Mouse (Mus musculus): ENCODE data around the gene Klrg1.

Klrg1 gene

DNA sequence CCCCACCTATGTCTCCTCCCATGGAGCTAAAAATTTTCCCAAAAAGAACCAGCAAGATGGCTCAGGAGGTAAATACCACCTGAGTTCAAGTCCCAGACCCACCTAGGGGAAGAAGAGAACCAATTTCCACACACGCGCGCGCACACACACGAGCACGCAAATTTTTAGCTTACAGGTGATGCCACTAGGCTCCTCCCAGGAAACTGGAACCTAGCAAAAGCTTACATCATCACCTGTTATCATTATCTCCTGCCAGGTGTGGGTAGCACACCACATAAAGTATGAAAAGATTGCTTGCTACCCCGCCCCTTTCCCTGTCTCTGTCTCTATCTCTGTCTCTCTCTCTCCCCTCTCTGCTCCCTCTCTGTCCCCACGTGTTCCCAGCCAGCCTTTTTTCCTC is 10.4 kb upstream of the Klrg1 start:
- no peak for DNase-seq (ENCODE audit: extremely low spot score, low spot score)

DNA sequence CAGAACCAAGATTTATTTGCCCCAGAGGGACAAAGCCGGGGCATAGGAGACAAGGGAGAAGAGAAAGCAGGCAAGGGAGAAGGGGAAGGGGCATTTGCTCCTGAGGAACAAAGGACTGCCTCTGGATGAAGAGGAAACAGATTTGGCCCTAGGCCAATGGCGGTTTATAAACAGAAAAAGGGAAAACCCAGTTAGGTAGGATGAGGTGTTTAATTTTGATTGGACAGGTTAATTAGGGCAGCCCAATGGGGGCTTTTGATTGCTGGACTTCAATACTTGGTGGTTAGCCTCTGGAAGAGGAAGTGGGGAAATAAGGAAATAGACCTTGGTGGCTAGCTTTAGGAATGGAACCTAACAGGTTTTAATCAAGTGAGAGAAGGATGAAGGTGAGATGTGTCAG is 9.5 kb upstream of the Klrg1 start:
- DNase-seq (ENCODE audit: extremely low spot score, low spot score), result no peak

DNA sequence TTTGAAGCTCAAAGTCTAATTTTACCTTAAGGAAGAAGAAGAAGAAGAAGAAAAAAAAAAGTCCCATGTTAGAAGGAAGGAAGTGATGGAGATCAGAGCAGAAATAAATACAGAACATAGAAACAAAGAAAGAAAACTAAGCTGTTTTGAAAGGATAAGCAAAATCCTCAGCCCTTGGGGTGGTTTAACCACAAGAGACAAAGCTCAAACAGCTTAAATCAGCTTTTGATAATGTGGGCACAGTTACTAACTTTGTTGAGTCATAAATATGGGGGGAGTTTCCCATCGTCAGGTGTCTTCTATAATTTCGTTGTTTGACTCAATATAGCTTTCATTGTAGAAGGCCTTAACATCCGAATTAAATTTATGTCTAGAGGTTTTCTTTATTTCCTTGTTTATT is 9.1 kb upstream of the Klrg1 start:
- DNase-seq (ENCODE audit: extremely low spot score, low spot score), result no peak

DNA sequence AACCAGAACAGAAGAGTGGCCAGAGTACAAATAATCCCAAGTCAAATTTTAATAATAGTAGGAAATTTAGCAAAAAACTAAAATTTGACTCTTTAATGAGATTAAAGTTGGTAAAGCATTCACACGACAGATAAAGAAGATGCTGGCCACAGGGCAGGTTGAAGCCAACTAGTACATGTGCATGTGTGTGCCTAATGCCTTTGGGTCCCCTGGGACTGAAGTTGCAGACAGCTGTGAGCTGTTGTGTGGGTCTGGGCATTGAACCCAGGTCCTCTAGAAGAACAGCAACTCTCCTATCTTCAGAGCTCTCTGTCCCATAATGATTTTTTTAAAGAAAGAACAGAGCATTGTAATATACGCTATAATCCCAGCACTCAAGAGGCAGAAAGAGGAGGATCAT is 8.6 kb upstream of the Klrg1 start:
- no peak for DNase-seq (ENCODE audit: extremely low spot score, low spot score)

DNA sequence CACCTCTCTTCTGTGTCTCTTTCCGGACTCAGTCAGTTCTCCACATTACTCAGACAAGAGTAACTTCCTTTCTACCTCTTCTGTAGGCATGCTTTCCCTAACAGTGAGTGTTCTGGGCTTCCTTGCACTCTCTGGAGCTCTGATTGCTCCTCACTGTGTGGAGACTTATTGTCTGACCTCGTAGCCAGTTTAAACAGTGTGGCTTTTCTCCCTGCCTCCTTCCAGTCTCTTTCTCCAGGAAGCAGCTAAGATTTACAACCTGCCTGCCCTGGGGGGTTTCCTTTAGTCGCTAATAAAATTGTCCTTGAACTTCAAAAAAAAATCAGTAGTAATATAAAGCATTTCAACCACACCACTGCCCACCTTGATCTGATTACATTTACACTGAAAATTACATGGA is 7.6 kb upstream of the Klrg1 start:
- DNase-seq (ENCODE audit: extremely low spot score, low spot score), result no peak

DNA sequence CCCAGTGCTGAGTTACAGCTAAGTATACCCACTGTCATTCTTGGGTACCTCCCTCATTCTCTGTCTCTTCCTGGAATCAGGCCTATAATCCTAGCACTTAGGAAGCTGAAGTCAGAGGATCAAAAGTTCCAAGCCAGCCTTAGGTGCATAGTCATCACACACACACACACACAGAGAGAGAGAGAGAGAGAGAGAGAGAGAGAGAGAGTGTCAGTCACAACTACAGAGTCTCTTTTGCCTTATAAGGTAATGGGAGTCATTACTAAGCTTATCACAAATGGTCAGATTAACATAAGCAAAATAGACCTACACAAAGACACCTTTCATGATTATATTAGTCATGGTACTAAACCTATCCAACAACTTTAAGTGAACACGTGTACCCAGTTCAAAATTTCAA is 6.6 kb upstream of the Klrg1 start:
- DNase-seq (ENCODE audit: extremely low spot score, low spot score), result no peak

DNA sequence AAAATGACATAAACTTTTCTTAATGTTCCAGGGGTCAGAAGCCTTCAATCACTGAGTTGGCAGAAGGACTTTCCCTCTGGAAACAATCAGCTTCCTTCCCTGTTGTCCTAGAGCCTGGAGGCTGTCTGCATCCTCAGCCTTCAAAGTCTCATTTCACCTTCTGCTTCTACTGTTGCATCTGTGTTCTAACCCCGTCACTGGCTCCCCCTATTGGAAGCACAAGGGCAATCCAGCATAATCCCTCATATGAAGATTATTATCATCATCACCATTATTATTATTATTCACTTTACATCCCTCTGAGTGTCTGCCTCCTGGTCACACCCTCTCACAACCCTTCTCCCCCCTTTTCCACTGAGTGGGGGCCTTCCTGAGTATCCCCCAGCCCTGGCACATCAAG is 5.6 kb upstream of the Klrg1 start:
- no peak for DNase-seq (ENCODE audit: extremely low spot score, low spot score)

DNA sequence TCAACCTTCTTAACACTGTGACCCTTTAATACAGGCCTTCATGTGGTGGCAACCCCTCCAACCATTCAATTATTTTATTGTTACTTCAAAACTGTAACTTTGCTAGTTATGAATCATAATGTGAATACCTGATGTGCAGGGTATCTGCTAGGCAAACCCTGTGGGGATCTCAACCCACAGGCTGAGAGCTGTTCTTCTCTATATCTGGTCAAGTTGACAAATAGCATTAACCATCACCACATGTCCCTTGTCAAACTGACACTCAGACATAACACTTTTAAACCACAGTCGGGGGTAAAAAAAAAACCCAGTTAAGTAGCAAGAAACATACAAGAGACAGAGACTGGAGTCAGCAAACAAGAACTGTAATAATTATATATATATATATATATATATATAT is 2.1 kb upstream of the Klrg1 start:
- no peak for DNase-seq (ENCODE audit: extremely low spot score, low spot score)

DNA sequence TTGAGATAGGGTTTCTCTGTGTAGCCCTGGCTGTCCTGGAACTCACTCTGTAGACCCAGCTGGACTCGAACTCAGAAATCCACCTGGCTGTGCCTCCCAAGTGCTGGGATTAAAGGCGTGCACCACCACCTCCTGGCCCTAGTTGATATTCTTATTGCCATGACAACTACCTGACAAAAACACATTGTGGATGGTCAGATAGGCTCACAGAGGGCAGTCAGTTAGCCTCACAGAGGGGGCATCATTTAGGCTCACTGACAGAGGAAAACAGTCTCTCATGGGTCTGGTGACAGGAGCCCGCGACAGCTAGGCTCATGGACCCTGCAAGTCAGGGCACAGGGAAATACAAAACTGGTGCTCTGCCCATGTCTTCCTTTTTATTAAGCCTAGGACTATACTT is 1.6 kb upstream of the Klrg1 start:
- no peak for DNase-seq (ENCODE audit: extremely low spot score, low spot score)

DNA sequence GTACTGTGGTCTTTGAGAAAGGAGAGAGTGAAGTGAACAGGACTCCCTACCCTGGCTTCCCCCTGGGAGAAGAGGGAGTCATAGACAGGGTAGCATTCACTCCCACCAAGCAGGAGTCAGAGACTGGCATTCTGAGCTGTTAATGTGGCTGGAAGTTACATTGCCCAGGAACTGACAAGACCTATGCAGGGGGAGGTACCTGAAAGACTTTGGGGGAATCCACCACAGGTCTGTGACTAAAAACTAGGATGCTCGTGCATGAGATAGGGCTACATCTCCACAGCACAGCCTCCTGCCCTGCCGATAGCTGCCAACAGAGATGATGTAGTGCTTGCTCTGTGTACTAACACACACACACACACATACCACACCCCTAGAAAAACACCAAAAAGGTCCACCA is 747 bp upstream of the Klrg1 start:
- no peak for DNase-seq (ENCODE audit: extremely low spot score, low spot score)

DNA sequence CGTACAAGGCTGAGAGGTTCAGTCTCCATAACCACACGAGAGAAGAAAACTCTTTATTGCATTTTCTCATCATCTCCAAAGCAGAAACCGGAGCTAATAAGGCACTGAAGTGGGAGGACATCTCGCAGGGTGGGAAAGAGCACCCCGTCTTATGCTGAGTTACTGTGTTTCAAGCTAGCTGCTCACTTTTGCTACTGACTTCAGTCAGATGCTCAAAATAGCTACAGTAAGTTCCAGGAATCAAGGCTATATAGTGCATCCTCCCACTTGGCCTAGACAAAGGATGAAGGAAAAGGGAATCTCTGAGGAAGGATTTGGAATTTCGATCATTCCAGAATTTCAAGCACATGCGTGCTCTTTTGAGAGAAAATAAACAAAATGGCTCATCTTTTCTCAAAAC is 6.1 kb downstream of the Klrg1 start:
- DNase-seq (ENCODE audit: extremely low spot score, low spot score), result no peak

DNA sequence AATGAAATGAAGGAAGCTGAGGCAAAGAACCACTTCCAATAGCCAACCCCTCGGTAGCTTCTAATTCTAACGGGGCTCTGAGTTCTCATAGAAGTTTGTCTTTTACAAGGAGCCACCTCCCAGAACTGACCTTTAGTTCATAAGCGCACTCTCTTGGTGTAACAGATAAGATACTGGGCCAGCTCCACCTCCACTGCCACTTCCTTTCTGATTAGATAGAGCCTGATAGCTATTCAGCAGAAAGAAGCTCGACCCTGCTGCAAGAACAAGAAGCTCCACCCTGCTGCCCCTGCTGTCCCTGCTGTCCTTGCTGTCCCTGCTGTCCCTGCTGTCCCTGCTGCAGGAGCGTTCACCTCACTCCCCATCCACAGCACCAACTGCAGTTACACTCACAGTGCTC is 8.1 kb downstream of the Klrg1 start:
- no peak for DNase-seq (ENCODE audit: extremely low spot score, low spot score)

DNA sequence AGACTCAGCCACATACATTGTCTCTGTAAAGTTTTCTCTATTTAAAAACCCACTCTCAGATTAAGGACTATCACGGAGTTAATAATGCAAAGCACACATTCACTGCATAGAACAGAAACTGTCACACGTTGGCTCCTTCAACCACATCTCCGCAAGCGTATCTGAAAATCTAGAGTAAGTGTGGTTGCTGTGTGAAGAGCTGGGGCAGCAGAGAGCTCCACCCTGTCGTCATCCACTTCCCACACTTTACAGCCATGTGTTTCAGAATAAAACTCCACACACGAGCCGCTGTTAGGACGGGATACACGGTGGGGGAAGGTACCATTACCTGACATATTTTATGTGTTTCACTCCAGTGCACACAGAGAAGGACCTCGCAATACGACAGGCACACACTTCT is 12.5 kb downstream of the Klrg1 start:
- no peak for DNase-seq (ENCODE audit: extremely low spot score, low spot score)

DNA sequence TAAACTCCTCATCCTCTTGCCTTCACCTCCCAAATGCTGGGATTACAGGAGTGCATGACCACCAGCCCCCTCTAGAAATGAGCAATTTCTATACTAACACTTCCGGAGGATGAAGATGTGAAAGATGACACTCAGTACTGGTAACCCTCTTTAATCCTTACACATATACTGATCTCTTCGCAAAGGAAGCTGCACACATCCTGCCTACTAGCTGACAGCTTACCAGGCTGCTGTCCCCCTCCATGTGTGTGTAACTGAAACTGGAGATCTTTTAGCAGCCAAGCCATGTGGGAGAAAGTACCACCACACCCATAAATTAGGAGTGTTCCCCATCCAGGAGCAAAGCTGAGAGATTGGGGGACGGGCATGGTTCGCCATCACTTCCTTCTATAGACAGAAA is 13.5 kb downstream of the Klrg1 start:
- no peak for DNase-seq (ENCODE audit: extremely low spot score, low spot score)

DNA sequence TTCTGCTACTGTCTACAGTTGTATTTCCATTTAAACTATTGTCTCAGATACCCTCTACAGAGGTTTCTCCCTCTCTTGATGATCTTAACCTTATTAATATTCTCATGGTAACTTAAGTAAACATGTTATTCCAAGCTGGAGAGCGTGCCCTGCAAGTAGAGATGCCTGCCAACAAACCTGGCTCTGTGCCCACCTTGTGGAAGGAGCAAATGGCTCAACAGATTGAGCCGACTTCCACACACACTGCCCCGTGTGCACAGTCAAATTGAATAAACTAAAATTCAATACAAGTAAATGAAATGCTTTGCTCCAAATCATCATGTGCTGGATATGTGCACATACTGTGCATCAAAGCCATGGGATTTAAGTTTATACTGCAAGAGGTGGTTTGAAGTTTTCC is 14.1 kb downstream of the Klrg1 start:
- DNase-seq (ENCODE audit: extremely low spot score, low spot score), result no peak

DNA sequence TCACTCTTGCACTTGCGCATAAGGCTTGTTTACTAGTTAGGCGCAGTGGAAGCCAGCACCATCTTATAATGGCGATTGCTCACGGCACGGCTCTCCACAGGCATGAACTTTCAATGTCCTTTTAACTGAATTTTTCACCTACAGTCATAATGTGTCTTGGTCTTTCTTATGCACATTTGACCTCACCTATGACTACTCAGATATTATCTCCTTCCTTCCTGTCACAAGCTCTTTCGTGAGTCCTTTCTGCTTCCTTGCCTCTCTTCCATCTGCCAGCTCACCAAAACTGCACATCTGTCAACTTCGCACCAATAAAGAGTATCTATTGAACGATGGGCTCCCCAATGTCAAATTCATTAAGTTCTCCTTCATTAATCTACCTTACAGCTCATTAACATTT is 20.1 kb downstream of the Klrg1 start:
- DNase-seq (ENCODE audit: extremely low spot score, low spot score), result no peak

DNA sequence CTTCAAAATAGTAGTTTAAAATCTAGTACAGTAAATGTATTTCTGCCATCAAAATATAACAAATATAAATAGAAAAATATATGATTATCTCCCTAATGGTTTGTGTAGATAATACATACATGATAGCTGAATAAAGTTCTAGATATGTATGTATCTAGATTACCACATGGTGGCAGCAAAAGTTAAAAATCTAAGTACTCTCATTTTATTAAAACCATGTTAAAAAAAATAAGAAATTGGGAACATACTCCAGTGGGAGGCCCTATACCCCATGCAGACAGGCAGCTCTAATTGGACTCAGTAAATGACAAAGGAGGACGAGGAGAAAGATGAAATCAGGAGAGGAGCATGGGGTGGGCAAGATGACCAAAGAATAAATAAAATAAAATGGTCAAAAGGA is 30.5 kb downstream of the Klrg1 start:
- no peak for DNase-seq (ENCODE audit: extremely low spot score, low spot score)

DNA sequence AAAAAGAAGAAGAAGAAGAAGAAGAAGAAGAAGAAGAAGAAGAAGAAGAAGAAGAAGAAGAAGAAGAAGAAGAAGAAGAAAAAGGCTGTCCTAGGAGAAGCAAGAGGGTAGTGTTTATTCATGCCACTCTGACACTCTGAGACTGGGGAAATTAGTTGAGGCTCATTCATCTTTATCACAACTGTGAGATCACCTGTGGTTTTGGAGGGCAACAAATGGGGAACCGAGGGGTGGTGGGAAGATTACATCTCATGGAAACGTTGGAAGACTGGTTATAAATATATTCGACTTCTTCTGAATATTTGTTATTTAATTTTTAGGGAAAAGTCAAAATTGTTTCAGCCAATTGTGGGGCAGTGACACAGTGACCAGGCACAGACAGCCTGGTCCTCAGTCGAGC is 32.6 kb downstream of the Klrg1 start:
- no peak for DNase-seq (ENCODE audit: extremely low spot score, low spot score)

All from neural tube, embryonic 10.5 days (tissue).